Comparison of ENCODE assay signal across 8 mouse cellular contexts in the genomic region with DNA sequence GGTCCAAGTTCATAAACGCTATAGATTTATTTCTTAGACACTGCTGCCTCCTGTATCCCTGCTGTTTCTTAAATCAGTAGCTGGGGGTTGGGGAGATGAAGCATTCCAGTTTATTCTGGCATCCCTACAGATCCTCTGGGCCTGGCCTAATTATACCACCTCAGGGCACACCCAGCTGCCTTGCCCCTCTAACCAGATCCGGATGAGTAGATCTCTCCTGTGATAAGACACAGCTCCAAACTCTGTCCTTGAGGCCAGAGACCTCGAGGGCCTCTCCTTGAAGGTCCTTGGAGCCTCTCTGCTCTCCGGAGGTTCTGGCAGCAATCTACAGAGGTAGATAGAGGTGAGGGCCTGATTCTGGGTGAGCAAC. TPM values are rescaled to one million over a fixed set of nuclear protein-coding genes. Genes with fewer than 3 reads are reported as not detected.
DNase-seq lines count a peak whose midpoint lies in the region; ATAC-seq and TF ChIP-seq lines count a peak whose summit lies in the region.

No protein-coding gene starts in this region.

- peak overlapping the region; percentile 91 for H3K4me2 ChIP-seq in hindbrain, postnatal 0 days (ENCODE audit: low read depth, low read length)

- H3K9ac ChIP-seq in hindbrain, postnatal 0 days (replicated peaks; ENCODE audit: low read length): peak overlapping the region; percentile 68

- no peak for TF ChIP-seq CTCF in E14TG2a.4 (conservative IDR thresholded peaks at IDR 0.05; ENCODE audit: low read length)
- TF ChIP-seq CTCF in embryonic fibroblast, embryonic 13.5 days (IDR thresholded peaks at IDR 0.05; ENCODE audit: borderline replicate concordance, insufficient read depth, low read length): no peak
- TF ChIP-seq CTCF in hindbrain, postnatal 0 days (IDR thresholded peaks at IDR 0.05; ENCODE audit: low read depth): no peak

- H3K27ac ChIP-seq in embryonic fibroblast, embryonic 13.5 days (ENCODE audit: insufficient read depth, low read length): peak overlapping the region; percentile 88
- peak overlapping the region; percentile 51; the same call in 1 of the 2 replicates for H3K27ac ChIP-seq in hindbrain, postnatal 0 days

- peaks cover 57% of the 10 kb centered on the region for H3K4me1 ChIP-seq in E14TG2a.4 (replicated peaks; ENCODE audit: low read depth, low read length)
- no peaks in the 10 kb centered on the region for H3K4me1 ChIP-seq in embryonic fibroblast, embryonic 13.5 days (ENCODE audit: control insufficient read depth, insufficient read depth, low read length)
- H3K4me1 ChIP-seq in hindbrain, postnatal 0 days (ENCODE audit: insufficient read depth, low read length): peaks cover 5% of the 10 kb centered on the region; the same call in 1 of the 2 replicates

- peak overlapping the region; percentile 80 for H3K4me3 ChIP-seq in E14TG2a.4 (replicated peaks; ENCODE audit: low read length)
- H3K4me3 ChIP-seq in embryonic fibroblast, embryonic 13.5 days (ENCODE audit: insufficient read depth, low read length): peak overlapping the region; percentile 6; the same call in 1 of the 2 replicates
- peak overlapping the region; percentile 54 for H3K4me3 ChIP-seq in hindbrain, postnatal 0 days (ENCODE audit: low read length)

- peak; percentile 49 for DNase-seq in cerebellum, adult 9-10 months
- DNase-seq in cerebellum, adult 18-20 months: no peak
- peak; percentile 23 for DNase-seq in hindbrain, postnatal 0 days (ENCODE audit: low spot score)
- DNase-seq in lung, postnatal 36 days: peak; percentile 50
- DNase-seq in frontal cortex, postnatal 14 days (ENCODE audit: low spot score in 2 of 2): no peak
- no peak for DNase-seq in right cerebral cortex, adult 18-20 months

- peaks cover 11% of the 10 kb centered on the region for H3K36me3 ChIP-seq in E14TG2a.4 (ENCODE audit: insufficient read depth, low read length)
- H3K36me3 ChIP-seq in hindbrain, postnatal 0 days (ENCODE audit: insufficient read depth, low read length): no peaks in the 10 kb centered on the region

- no peak for ATAC-seq in hindbrain, postnatal 0 days

- peaks cover 14% of the 10 kb centered on the region; the same call in 1 of the 2 replicates for H3K27me3 ChIP-seq in E14TG2a.4 (ENCODE audit: insufficient read depth, low read length)
- peaks cover 10% of the 10 kb centered on the region; the same call in 1 of the 2 replicates for H3K27me3 ChIP-seq in hindbrain, postnatal 0 days (ENCODE audit: insufficient read depth, low read length)

- TF ChIP-seq POLR2A in embryonic fibroblast, embryonic 13.5 days (IDR thresholded peaks at IDR 0.05; ENCODE audit: low read depth, low read length): peak; percentile 7; the same call in 1 of the 2 replicates

- H3K9me3 ChIP-seq in E14TG2a.4 (ENCODE audit: low read length): no peaks in the 10 kb centered on the region
- H3K9me3 ChIP-seq in hindbrain, postnatal 0 days (ENCODE audit: low read length): no peaks in the 10 kb centered on the region

- 5% methylated on average over 4 of the region's 4 CpGs for WGBS in hindbrain, postnatal 0 days

RNA-seq across cellular contexts. Expression of a gene that starts 5.4 kb away (rescaled TPM):
- polyA plus RNA-seq in embryonic fibroblast, embryonic 13.5 days (2011; ENCODE audit: insufficient read length, low read depth, missing spikeins): 88.5 and 106 TPM in 2 replicates
- 9.2 and 19.8 TPM in 2 replicates for total RNA-seq in hindbrain, postnatal 0 days (2014; rRNA removed)
- polyA plus RNA-seq in hindbrain, postnatal 0 days (2015; fragmentation: Nextera tagmentation; extraction: Ambion mirVana): 10.6 and 12.5 TPM in 2 replicates

Comparison
In these comparisons a context has a peak if more than half of its experiments do, and no peak if none do; other contexts are left out.
1. DNase-seq: peak in cerebellum, adult 9-10 months (single experiment), hindbrain, postnatal 0 days (single experiment) and lung, postnatal 36 days (single experiment); none in cerebellum, adult 18-20 months (0 of 2), frontal cortex, postnatal 14 days (0 of 2) and right cerebral cortex, adult 18-20 months (single experiment).
2. H3K4me3 ChIP-seq: peak in every context shown above with its lines; median percentile 80 in E14TG2a.4; 54 in hindbrain, postnatal 0 days; 6 in embryonic fibroblast, embryonic 13.5 days.